Comparison of ENCODE assay signal across 26 mouse cellular contexts in genomic region chr11:35903079-35903478, GRCm38 (mm10).
A peak's percentile ranks its signal among the peaks of the same experiment; 100 is the strongest.
DNase-seq lines count a peak whose midpoint lies in the region; ATAC-seq and TF ChIP-seq lines count a peak whose summit lies in the region.
"Had no signal": no experiment of that assay in that cellular context is flagged by ENCODE, and none has a peak within 500 bp of the region (broad histone marks: within the 10 kb centered on the region; RNA-seq: fewer than 3 reads in every experiment).

No protein-coding gene starts in this region.

- H3K4me2 ChIP-seq in forebrain, postnatal 0 days (ENCODE audit: low read depth) = no peak overlapping the region
- H3K4me2 ChIP-seq in forebrain, embryonic 15.5 days (replicated peaks) = no peak overlapping the region
- no peak overlapping the region for H3K4me2 ChIP-seq in liver, embryonic 12.5 days
- H3K4me2 ChIP-seq: embryonic facial prominence, embryonic 13.5 days; heart, embryonic 11.5 days; hindbrain, embryonic 15.5 days; midbrain, embryonic 11.5 days had no signal

- no peak overlapping the region for H3K27ac ChIP-seq in forebrain, postnatal 0 days (ENCODE audit: low read depth, low read length)
- H3K27ac ChIP-seq in forebrain, embryonic 15.5 days (replicated peaks) = no peak overlapping the region
- H3K27ac ChIP-seq in liver, embryonic 12.5 days = no peak overlapping the region
- H3K27ac ChIP-seq: embryonic facial prominence, embryonic 13.5 days; hindbrain, embryonic 15.5 days; limb, embryonic 10.5 days had no signal

- TF ChIP-seq POLR2A in brain, embryonic 14.5 days (IDR thresholded peaks at IDR 0.05; ENCODE audit: borderline replicate concordance, extremely low read depth, insufficient read depth, insufficient read length, poor library complexity, severe bottlenecking) = no peak

- peak; percentile 69 for DNase-seq in forebrain, postnatal 0 days
- peak; percentile 27 for DNase-seq in layer of hippocampus, adult 9-11 months
- no peak for DNase-seq in layer of hippocampus, adult 8-10 months (ENCODE audit: low spot score in 2 of 2)
- DNase-seq in brain, embryonic 14.5 days (ENCODE audit: low read depth) = peak; percentile 75
- peak; percentile 60 to 72 for DNase-seq in left cerebral cortex, postnatal 14 days (ENCODE audit: low spot score in 2 of 2)
- DNase-seq: adrenal gland, adult 2 months; B cell, adult 2 months; cerebellum, adult 18-20 months; cerebellum, postnatal 25 days; gastrocnemius, postnatal 10 days; heart, adult 11 months; kidney, adult 8-10 months; kidney, postnatal 36 days; liver; spleen, adult 18-20 months had no signal

- intact Hi-C loops in left cerebral cortex, postnatal 14 days (cut with DNase I) = loop anchor here (5.0 kb wide), 1 partner anchor 79 kb away; the partner anchor contains the start of gene Wwc1

- H3K9me3 ChIP-seq in forebrain, postnatal 0 days (ENCODE audit: low read length) = no peaks in the 10 kb centered on the region
- H3K9me3 ChIP-seq in forebrain, embryonic 15.5 days = no peaks in the 10 kb centered on the region
- H3K9me3 ChIP-seq in liver, embryonic 12.5 days (replicated peaks) = no peaks in the 10 kb centered on the region
- H3K9me3 ChIP-seq: embryonic facial prominence, embryonic 13.5 days; hindbrain, embryonic 15.5 days; limb, embryonic 10.5 days had no signal

- H3K4me1 ChIP-seq in forebrain, postnatal 0 days (ENCODE audit: insufficient read depth) = no peaks in the 10 kb centered on the region
- H3K4me1 ChIP-seq in forebrain, embryonic 15.5 days = peaks cover 9% of the 10 kb centered on the region
- no peaks in the 10 kb centered on the region for H3K4me1 ChIP-seq in liver, embryonic 12.5 days
- H3K4me1 ChIP-seq: embryonic facial prominence, embryonic 13.5 days; hindbrain, embryonic 15.5 days; limb, embryonic 10.5 days had no signal

- no peaks in the 10 kb centered on the region for H3K36me3 ChIP-seq in forebrain, postnatal 0 days (ENCODE audit: insufficient read depth)
- H3K36me3 ChIP-seq in forebrain, embryonic 15.5 days = no peaks in the 10 kb centered on the region
- no peaks in the 10 kb centered on the region for H3K36me3 ChIP-seq in liver, embryonic 12.5 days
- H3K36me3 ChIP-seq: embryonic facial prominence, embryonic 13.5 days; G1E; hindbrain, embryonic 15.5 days; limb, embryonic 10.5 days had no signal

- H3K27me3 ChIP-seq in forebrain, postnatal 0 days (ENCODE audit: insufficient read depth, low read length) = no peaks in the 10 kb centered on the region
- H3K27me3 ChIP-seq in forebrain, embryonic 15.5 days = no peaks in the 10 kb centered on the region
- H3K27me3 ChIP-seq in liver, embryonic 12.5 days (replicated peaks) = no peaks in the 10 kb centered on the region
- H3K27me3 ChIP-seq: CH12.LX; embryonic facial prominence, embryonic 13.5 days; hindbrain, embryonic 15.5 days; Patski had no signal

- 58% methylated on average over 9 of the region's 9 CpGs for WGBS in forebrain, postnatal 0 days
- WGBS in forebrain, embryonic 15.5 days = 76% methylated on average over 9 of the region's 9 CpGs
- 67% methylated on average over 9 of the region's 9 CpGs for WGBS in liver, embryonic 12.5 days (ENCODE audit: insufficient replicate concordance)

- no peak overlapping the region for H3K9ac ChIP-seq in forebrain, postnatal 0 days
- no peak overlapping the region for H3K9ac ChIP-seq in forebrain, embryonic 15.5 days (replicated peaks)
- H3K9ac ChIP-seq in liver, embryonic 12.5 days = no peak overlapping the region
- H3K9ac ChIP-seq: embryonic facial prominence, embryonic 13.5 days; hindbrain, embryonic 15.5 days had no signal

- no peak overlapping the region for H3K4me3 ChIP-seq in forebrain, postnatal 0 days (ENCODE audit: low read depth, low read length)
- H3K4me3 ChIP-seq in forebrain, embryonic 15.5 days = no peak overlapping the region
- no peak overlapping the region for H3K4me3 ChIP-seq in liver, embryonic 12.5 days
- H3K4me3 ChIP-seq: embryonic facial prominence, embryonic 13.5 days; hindbrain, embryonic 15.5 days; limb, embryonic 10.5 days had no signal

- ATAC-seq in forebrain, postnatal 0 days = peak; percentile 64
- no peak for ATAC-seq in forebrain, embryonic 15.5 days (replicated peaks)
- no peak for ATAC-seq in erythroblast, adult 5-6 weeks (replicated peaks; ENCODE audit: low FRiP score, poor library complexity, severe bottlenecking)
- ATAC-seq in liver, embryonic 12.5 days = no peak
- ATAC-seq: Patski had no signal

- no peak for TF ChIP-seq CTCF in forebrain, postnatal 0 days (IDR thresholded peaks at IDR 0.05; ENCODE audit: low read depth)
- TF ChIP-seq CTCF in brain, embryonic 14.5 days (IDR thresholded peaks at IDR 0.05; ENCODE audit: borderline replicate concordance, extremely low read depth, insufficient read depth, insufficient read length) = no peak

Comparison
In these comparisons a context has a peak if more than half of its experiments do, and no peak if none do; other contexts are left out.
1. DNase-seq: peak in forebrain, postnatal 0 days (single experiment), layer of hippocampus, adult 9-11 months (single experiment), brain, embryonic 14.5 days (single experiment) and left cerebral cortex, postnatal 14 days (2 of 2); none in layer of hippocampus, adult 8-10 months (0 of 2).